Mouse (Mus musculus) MEL (cell line): ENCODE results near the gene Nrn1l. TPM values are rescaled to one million over a fixed set of nuclear protein-coding genes. Genes with fewer than 3 reads are reported as not detected.
A peak's percentile ranks its signal among the peaks of the same experiment; 100 is the strongest.

Source experiments
- DNase-seq: peaks from one replicate; pipeline ENCODE4 v3.0.0; 2011; ENCODE audit warnings: low read depth, low spot score
- H3K27ac ChIP-seq: 2 replicates; pipeline ENCODE4 v1.5.1; 2012; ENCODE audit warnings: low read depth, mild to moderate bottlenecking, control low read depth, low read length, moderate library complexity; ENCODE audit not compliant: control insufficient read depth
- H3K27me3 ChIP-seq, 2 experiments: fragments of 150-350 bp in 1 of 2; sonication (generic) in 1 of 2; 2 replicates each; pipeline ENCODE4 v1.6.1; 2012; ENCODE audit warnings: low read length in 2 of 2, mild to moderate bottlenecking in 2 of 2, improper control_type of control experiment in 1 of 2, moderate library complexity in 1 of 2; ENCODE audit not compliant: insufficient read depth in 2 of 2, control insufficient read depth in 1 of 2
- H3K36me3 ChIP-seq, 2 experiments: 2 replicates each; pipeline ENCODE4 v1.6.1; 2012 to 2014; ENCODE audit warnings: low read length in 2 of 2, improper control_type of control experiment in 1 of 2, inconsistent platforms in 1 of 2, mild to moderate bottlenecking in 1 of 2; ENCODE audit not compliant: insufficient read depth in 2 of 2, control insufficient read depth in 1 of 2
- H3K4me1 ChIP-seq, 2 experiments: fragments of 150-350 bp in 1 of 2; sonication (generic) in 1 of 2; 2 replicates each; pipeline ENCODE4 v1.6.1; 2012; ENCODE audit warnings: low read length in 2 of 2, improper control_type of control experiment in 1 of 2, mild to moderate bottlenecking in 1 of 2; ENCODE audit not compliant: insufficient read depth in 2 of 2, control insufficient read depth in 1 of 2
- H3K4me3 ChIP-seq, 2 experiments: fragments of 150-350 bp in 1 of 2; sonication (generic) in 1 of 2; 2 replicates each; pipeline ENCODE4 v1.5.1; 2012; ENCODE audit warnings: low read depth in 2 of 2, low read length in 2 of 2, mild to moderate bottlenecking in 2 of 2, moderate library complexity in 2 of 2, control low read depth in 1 of 2, improper control_type of control experiment in 1 of 2; ENCODE audit not compliant: control insufficient read depth in 1 of 2, insufficient read depth in 1 of 2
- H3K79me2 ChIP-seq: 2 replicates; pipeline ENCODE4 v1.6.1; 2012; ENCODE audit warnings: mild to moderate bottlenecking, low read length, moderate library complexity; ENCODE audit not compliant: control insufficient read depth, poor library complexity, insufficient read depth
- H3K9ac ChIP-seq: 2 replicates; pipeline ENCODE4 v1.6.1; 2012; ENCODE audit warnings: low read depth, mild to moderate bottlenecking, control low read depth, low read length, moderate library complexity; ENCODE audit not compliant: control insufficient read depth, poor library complexity, severe bottlenecking
- H3K9me3 ChIP-seq: fragments of 150-350 bp; sonication (generic); replicated peaks from 2 replicates; pipeline ENCODE4 v1.6.1; 2012; ENCODE audit warnings: mild to moderate bottlenecking, low read length, improper control_type of control experiment, moderate library complexity; ENCODE audit not compliant: insufficient read depth
- BHLHE40 ChIP-seq: IDR thresholded peaks from 2 replicates; pipeline ENCODE4 v1.6.1; 2012; ENCODE audit warnings: low read depth, mild to moderate bottlenecking, inconsistent platforms, low read length, improper control_type of control experiment, borderline replicate concordance
- CHD1 ChIP-seq: IDR thresholded peaks from 2 replicates; pipeline ENCODE4 v1.6.1; 2012; ENCODE audit warnings: low read depth, mild to moderate bottlenecking, inconsistent platforms, low read length, improper control_type of control experiment
- CHD2 ChIP-seq: IDR thresholded peaks from 2 replicates; pipeline ENCODE4 v1.6.1; 2011; ENCODE audit warnings: low read length, improper control_type of control experiment
- CTCF ChIP-seq, 3 experiments: IDR thresholded peaks in 2 of 3; conservative IDR thresholded peaks in 1 of 3; 2 replicates each; pipeline ENCODE4 v1.5.1; 2011 to 2012; ENCODE audit warnings: low read length in 3 of 3, low read depth in 2 of 3, mild to moderate bottlenecking in 2 of 3, improper control_type of control experiment in 1 of 3, inconsistent platforms in 1 of 3, mixed read lengths in 1 of 3, moderate library complexity in 1 of 3; ENCODE audit not compliant: control insufficient read depth in 1 of 3, insufficient read depth in 1 of 3, poor library complexity in 1 of 3, severe bottlenecking in 1 of 3
- E2F4 ChIP-seq: IDR thresholded peaks from 2 replicates; pipeline ENCODE4 v1.6.1; 2011; ENCODE audit warnings: low read depth, low read length, improper control_type of control experiment, borderline replicate concordance
- ELF1 ChIP-seq: IDR thresholded peaks from 2 replicates; pipeline ENCODE4 v1.6.1; 2014; ENCODE audit warnings: low read depth, mild to moderate bottlenecking, inconsistent platforms, low read length, improper control_type of control experiment, moderate library complexity
- EP300 ChIP-seq, 2 experiments: IDR thresholded peaks; 2 replicates each; pipeline ENCODE4 v1.6.1; 2011; ENCODE audit warnings: improper control_type of control experiment in 2 of 2, low read length in 2 of 2, low read depth in 1 of 2, mild to moderate bottlenecking in 1 of 2
- ETS1 ChIP-seq: IDR thresholded peaks from 2 replicates; pipeline ENCODE4 v1.6.1; 2012; ENCODE audit warnings: low read depth, mild to moderate bottlenecking, inconsistent platforms, low read length, improper control_type of control experiment, moderate library complexity
- GABPA ChIP-seq: IDR thresholded peaks from 2 replicates; pipeline ENCODE4 v1.6.1; 2012; ENCODE audit warnings: low read depth, mild to moderate bottlenecking, inconsistent platforms, low read length, improper control_type of control experiment, moderate library complexity
- GATA1 ChIP-seq: IDR thresholded peaks from 2 replicates; pipeline ENCODE4 v1.6.1; 2011; ENCODE audit warnings: low read depth, low read length, improper control_type of control experiment
- HCFC1 ChIP-seq: IDR thresholded peaks from 2 replicates; pipeline ENCODE4 v1.6.1; 2012; ENCODE audit warnings: low read depth, mild to moderate bottlenecking, inconsistent platforms, low read length, improper control_type of control experiment, moderate library complexity
- JUND ChIP-seq: IDR thresholded peaks from 2 replicates; pipeline ENCODE4 v1.6.1; 2011; ENCODE audit warnings: low read depth, mild to moderate bottlenecking, improper control_type of control experiment, low read length
- KAT2A ChIP-seq: conservative IDR thresholded peaks from 2 replicates; pipeline ENCODE4 v1.6.1; 2012; ENCODE audit warnings: low read depth, low read length, improper control_type of control experiment, inconsistent platforms
- MAFK ChIP-seq: IDR thresholded peaks from 2 replicates; pipeline ENCODE4 v1.6.1; 2011; ENCODE audit warnings: low read depth, mild to moderate bottlenecking, low read length, improper control_type of control experiment, borderline replicate concordance
- MAX ChIP-seq: IDR thresholded peaks from 2 replicates; pipeline ENCODE4 v1.6.1; 2011; ENCODE audit warnings: low read length, improper control_type of control experiment
- MAZ ChIP-seq: IDR thresholded peaks from 2 replicates; pipeline ENCODE4 v1.6.1; 2012; ENCODE audit warnings: low read depth, mild to moderate bottlenecking, inconsistent platforms, low read length, improper control_type of control experiment
- MXI1 ChIP-seq: IDR thresholded peaks from 2 replicates; pipeline ENCODE4 v1.6.1; 2011; ENCODE audit warnings: mild to moderate bottlenecking, low read depth, low read length, improper control_type of control experiment
- MYB ChIP-seq: IDR thresholded peaks from 2 replicates; pipeline ENCODE4 v1.6.1; 2011; ENCODE audit warnings: mild to moderate bottlenecking, low read depth, low read length, improper control_type of control experiment
- MYC ChIP-seq: IDR thresholded peaks from 2 replicates; pipeline ENCODE4 v1.6.1; 2011; ENCODE audit warnings: low read depth, mild to moderate bottlenecking, low read length, improper control_type of control experiment, moderate library complexity
- NELFE ChIP-seq: IDR thresholded peaks from 2 replicates; pipeline ENCODE4 v1.6.1; 2011; ENCODE audit warnings: low read depth, low read length, improper control_type of control experiment
- NRF1 ChIP-seq: IDR thresholded peaks from 2 replicates; pipeline ENCODE4 v1.6.1; 2014; ENCODE audit warnings: low read depth, mild to moderate bottlenecking, inconsistent platforms, low read length, improper control_type of control experiment, moderate library complexity; ENCODE audit not compliant: poor library complexity, insufficient read depth, severe bottlenecking
- POLR2A ChIP-seq, 2 experiments: IDR thresholded peaks; 2 replicates each; pipeline ENCODE4 v1.6.1; 2011 to 2012; ENCODE audit warnings: low read length in 2 of 2, mild to moderate bottlenecking in 2 of 2, control low read depth in 1 of 2, improper control_type of control experiment in 1 of 2, low read depth in 1 of 2, moderate library complexity in 1 of 2; ENCODE audit not compliant: control insufficient read depth in 1 of 2, insufficient read depth in 1 of 2, poor library complexity in 1 of 2
- POLR2AphosphoS2 ChIP-seq: IDR thresholded peaks from 2 replicates; pipeline ENCODE4 v1.6.1; 2011; ENCODE audit warnings: low read length, improper control_type of control experiment
- POLR2AphosphoS5 ChIP-seq: IDR thresholded peaks from 2 replicates; pipeline ENCODE4 v1.6.1; 2012; ENCODE audit warnings: low read depth, borderline replicate concordance, mild to moderate bottlenecking, inconsistent platforms, low read length, moderate library complexity, mixed read lengths
- RAD21 ChIP-seq: IDR thresholded peaks from 2 replicates; pipeline ENCODE4 v1.6.1; 2011; ENCODE audit warnings: mild to moderate bottlenecking, low read depth, low read length, improper control_type of control experiment
- RCOR1 ChIP-seq: IDR thresholded peaks from 2 replicates; pipeline ENCODE4 v1.6.1; 2012; ENCODE audit warnings: low read depth, mild to moderate bottlenecking, inconsistent platforms, low read length, improper control_type of control experiment
- SIN3A ChIP-seq: IDR thresholded peaks from 2 replicates; pipeline ENCODE4 v1.6.1; 2012; ENCODE audit warnings: low read length, improper control_type of control experiment, inconsistent platforms
- SMC3 ChIP-seq: IDR thresholded peaks from 2 replicates; pipeline ENCODE4 v1.6.1; 2011; ENCODE audit warnings: low read depth, low read length, improper control_type of control experiment
- TAL1 ChIP-seq: IDR thresholded peaks from 2 replicates; pipeline ENCODE4 v1.6.1; 2012; ENCODE audit warnings: mild to moderate bottlenecking, inconsistent platforms, low read length, moderate library complexity, mixed read lengths
- TBP ChIP-seq: IDR thresholded peaks from 2 replicates; pipeline ENCODE4 v1.8.0; 2011; ENCODE audit warnings: low read depth, low read length, improper control_type of control experiment
- TCF12 ChIP-seq: IDR thresholded peaks from 2 replicates; pipeline ENCODE4 v1.6.1; 2014; ENCODE audit warnings: low read depth, mild to moderate bottlenecking, inconsistent platforms, low read length, improper control_type of control experiment, moderate library complexity
- UBTF ChIP-seq: IDR thresholded peaks from 2 replicates; pipeline ENCODE4 v1.6.1; 2012; ENCODE audit warnings: low read depth, mild to moderate bottlenecking, inconsistent platforms, low read length, improper control_type of control experiment, moderate library complexity, borderline replicate concordance; ENCODE audit not compliant: insufficient read depth
- USF1 ChIP-seq: IDR thresholded peaks from 2 replicates; pipeline ENCODE4 v1.6.1; 2014; ENCODE audit warnings: low read depth, mild to moderate bottlenecking, inconsistent platforms, low read length, improper control_type of control experiment, moderate library complexity
- USF2 ChIP-seq, 2 experiments: IDR thresholded peaks; 2 replicates each; pipeline ENCODE4 v1.6.1; 2011 to 2012; ENCODE audit warnings: improper control_type of control experiment in 2 of 2, low read length in 2 of 2, borderline replicate concordance in 1 of 2, inconsistent platforms in 1 of 2, low read depth in 1 of 2, mild to moderate bottlenecking in 1 of 2; ENCODE audit not compliant: insufficient read depth in 1 of 2
- ZC3H11A ChIP-seq: IDR thresholded peaks from 2 replicates; pipeline ENCODE4 v1.6.1; 2012; ENCODE audit warnings: low read depth, mild to moderate bottlenecking, inconsistent platforms, low read length, improper control_type of control experiment
- ZKSCAN1 ChIP-seq: IDR thresholded peaks from 2 replicates; pipeline ENCODE4 v1.6.1; 2012; ENCODE audit warnings: low read depth, mild to moderate bottlenecking, inconsistent platforms, low read length, improper control_type of control experiment, moderate library complexity
- ZMIZ1 ChIP-seq: IDR thresholded peaks from 2 replicates; pipeline ENCODE4 v1.6.1; 2012; ENCODE audit warnings: low read depth, mild to moderate bottlenecking, inconsistent platforms, low read length, improper control_type of control experiment, moderate library complexity
- ZNF384 ChIP-seq: IDR thresholded peaks from 2 replicates; pipeline ENCODE4 v1.6.1; 2012; ENCODE audit warnings: low read depth, mild to moderate bottlenecking, inconsistent platforms, low read length, improper control_type of control experiment
- polyA plus RNA-seq, 2 experiments: library from polyadenylated mRNA; stranded (reverse) in 1 of 2; unstranded in 1 of 2; fragments of >175 nt in 1 of 2; fragments of >200 nt in 1 of 2; gene quantifications; 2 replicates each; pipeline versions ENCODE4 v1.2.1 to v1.2.4; 2012; ENCODE audit warnings: low replicate concordance in 2 of 2, low read depth in 1 of 2; ENCODE audit not compliant: insufficient read length in 2 of 2, insufficient read depth in 1 of 2, missing spikeins in 1 of 2
- total RNA-seq: library from RNA; depleted of rRNA; stranded (reverse); fragments of 300-350 nt; gene quantifications from 2 replicates; pipeline ENCODE4 v1.2.3, GENCODE M21; 2012

Nrn1l gene
- total and polyA plus RNA-seq, 3 experiments = 0.39 TPM; not detected in 2

- no peak overlapping the region for H3K27ac ChIP-seq
- peaks cover 3 to 8% of the 10 kb centered on the region in 2 experiments; a peak in 3 of 4 replicates for H3K4me1 ChIP-seq
- no peak overlapping the region for H3K9ac ChIP-seq
- peak; percentile 78 for DNase-seq
- H3K36me3 ChIP-seq = peaks cover 0 to 7% of the 10 kb centered on the region in 2 experiments; a peak in 1 of 4 replicates
- no peaks in the 10 kb centered on the region for H3K9me3 ChIP-seq
- H3K4me3 ChIP-seq = no peak overlapping the region
- H3K27me3 ChIP-seq = no peaks in the 10 kb centered on the region
- H3K79me2 ChIP-seq = no peaks in the 10 kb centered on the region; the same call in 1 of the 2 replicates
- TF ChIP-seq ELF1 = 0 out of 2 replicates have a peak, but pooled peaks have one; percentile 25
- TF ChIP-seq RCOR1 = no peak
- no peak for TF ChIP-seq POLR2AphosphoS2
- no peak for TF ChIP-seq MAX
- peak; percentile 96 for TF ChIP-seq SMC3
- TF ChIP-seq POLR2A (IDR thresholded peaks at IDR 0.05; ENCODE audit: control insufficient read depth in 1 of 2, insufficient read depth in 1 of 2, low read depth in 1 of 2, low read length in 2 of 2, poor library complexity in 1 of 2) = no peak
- TF ChIP-seq USF1 = no peak; the same call in 1 of the 2 replicates
- TF ChIP-seq E2F4 = no peak
- no peak for TF ChIP-seq NELFE
- no peak for TF ChIP-seq CHD1
- TF ChIP-seq CTCF (IDR thresholded peaks at IDR 0.05 in 2 of 3, conservative IDR thresholded peaks at IDR 0.05 in 1 of 3; ENCODE audit: control insufficient read depth in 1 of 3, insufficient read depth in 1 of 3, low read depth in 2 of 3, low read length in 3 of 3, poor library complexity in 1 of 3, severe bottlenecking in 1 of 3) = peak; percentile 94 to 96 (median 95)
- no peak for TF ChIP-seq MYC
- TF ChIP-seq UBTF = no peak
- TF ChIP-seq USF2 (IDR thresholded peaks at IDR 0.05; ENCODE audit: borderline replicate concordance in 1 of 2, insufficient read depth in 1 of 2, low read depth in 1 of 2, low read length in 2 of 2) = no peak
- no peak for TF ChIP-seq TAL1
- TF ChIP-seq MAZ = peak; percentile 91
- no peak for TF ChIP-seq MXI1
- TF ChIP-seq KAT2A = no peak
- no peak for TF ChIP-seq TBP
- peak; percentile 90 for TF ChIP-seq RAD21
- TF ChIP-seq GABPA = no peak
- no peak for TF ChIP-seq SIN3A
- no peak for TF ChIP-seq CHD2
- TF ChIP-seq JUND = no peak
- no peak for TF ChIP-seq MAFK
- no peak for TF ChIP-seq GATA1
- TF ChIP-seq ZMIZ1 = no peak
- TF ChIP-seq ZKSCAN1 = no peak
- no peak for TF ChIP-seq NRF1
- no peak for TF ChIP-seq TCF12
- peak; percentile 85 for TF ChIP-seq ZC3H11A
- TF ChIP-seq POLR2AphosphoS5 = no peak
- no peak for TF ChIP-seq ETS1
- no peak for TF ChIP-seq EP300 (IDR thresholded peaks at IDR 0.05; ENCODE audit: low read depth in 1 of 2, low read length in 2 of 2)
- TF ChIP-seq ZNF384 = no peak
- no peak for TF ChIP-seq MYB
- TF ChIP-seq BHLHE40 = no peak
- 0 out of 2 replicates have a peak, but pooled peaks have one; percentile 49 for TF ChIP-seq HCFC1
Measured at GRCm38 (mm10) chr8:105930602-105931001, 37.2 kb downstream of the Nrn1l start.
